Mouse (Mus musculus): Measurements from ENCODE around the gene Trpv1.

The Trpv1 gene

DNA sequence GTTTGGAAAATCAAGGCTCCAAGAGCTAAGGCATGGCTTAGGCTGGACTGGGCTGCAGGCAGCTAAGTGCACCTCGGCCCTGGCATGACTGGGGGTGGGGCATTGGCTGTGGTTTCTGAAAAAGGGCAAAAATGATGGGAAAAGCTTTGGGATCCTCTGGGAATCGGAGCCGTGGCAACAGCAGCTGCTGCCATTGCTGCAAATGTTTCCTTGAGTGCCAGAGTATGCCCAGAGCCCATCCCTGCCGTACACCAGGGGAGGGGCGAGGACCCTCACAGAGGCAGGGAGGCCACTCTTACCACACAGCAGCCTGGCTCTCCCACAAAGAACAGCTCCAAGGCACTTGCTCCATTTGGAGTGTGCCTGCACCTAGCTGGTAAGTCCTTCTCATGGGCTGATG lies at the start of gene Trpv1:
Gene Trpv1 (plus strand): TSS at position 301 of the 400 bp plus-strand sequence.
- no peak for DNase-seq

DNA sequence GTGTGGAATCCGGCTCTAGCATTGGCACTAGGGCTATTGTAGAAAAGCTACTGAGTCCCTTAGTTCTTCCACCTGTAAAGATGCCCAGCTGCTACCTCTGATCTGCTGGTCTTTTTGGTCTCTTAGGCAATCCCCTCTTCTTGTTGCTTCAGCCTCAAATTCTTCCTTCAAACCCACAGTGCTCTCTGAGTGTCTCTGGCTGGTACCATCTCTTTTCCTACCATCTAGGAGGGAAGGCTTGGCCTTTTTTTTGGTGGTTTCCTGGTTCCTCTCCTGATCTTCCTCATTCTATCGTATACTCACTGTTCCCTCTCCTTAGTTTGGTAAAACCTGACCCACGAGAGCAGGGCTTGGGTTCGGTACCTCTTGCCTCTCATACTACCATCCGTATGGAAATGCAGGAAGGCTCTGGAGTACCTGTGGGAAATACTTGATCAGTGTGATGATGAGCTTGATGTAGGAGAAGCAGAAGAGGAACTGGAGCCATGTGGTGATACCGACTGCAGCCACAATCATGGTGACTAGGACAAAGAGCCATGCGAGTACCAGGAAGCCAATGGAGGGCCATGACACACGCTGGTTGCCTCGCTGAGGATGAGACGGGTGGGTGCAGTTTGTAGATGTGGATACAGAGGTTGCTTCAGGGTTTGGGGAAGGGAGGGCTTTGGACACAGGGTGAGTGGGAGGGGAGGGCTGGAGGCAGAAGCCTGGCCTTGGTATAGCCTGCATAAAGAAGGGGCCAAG lies 48.0 kb upstream of the Trpv1 start:
- no peak for DNase-seq

GRCm38 (mm10) chr11:73187231-73187630 lies 46.9 kb upstream of the Trpv1 start:
- no peak for DNase-seq

- peak; percentile 48 for DNase-seq
Observed at GRCm38 (mm10) chr11:73193047-73193446, 41.0 kb upstream of the Trpv1 start.

GRCm38 (mm10) chr11:73194444-73194843 lies 39.6 kb upstream of the Trpv1 start:
- DNase-seq: no peak

GRCm38 (mm10) chr11:73198190-73198589 lies 35.9 kb upstream of the Trpv1 start:
- DNase-seq: no peak

DNA sequence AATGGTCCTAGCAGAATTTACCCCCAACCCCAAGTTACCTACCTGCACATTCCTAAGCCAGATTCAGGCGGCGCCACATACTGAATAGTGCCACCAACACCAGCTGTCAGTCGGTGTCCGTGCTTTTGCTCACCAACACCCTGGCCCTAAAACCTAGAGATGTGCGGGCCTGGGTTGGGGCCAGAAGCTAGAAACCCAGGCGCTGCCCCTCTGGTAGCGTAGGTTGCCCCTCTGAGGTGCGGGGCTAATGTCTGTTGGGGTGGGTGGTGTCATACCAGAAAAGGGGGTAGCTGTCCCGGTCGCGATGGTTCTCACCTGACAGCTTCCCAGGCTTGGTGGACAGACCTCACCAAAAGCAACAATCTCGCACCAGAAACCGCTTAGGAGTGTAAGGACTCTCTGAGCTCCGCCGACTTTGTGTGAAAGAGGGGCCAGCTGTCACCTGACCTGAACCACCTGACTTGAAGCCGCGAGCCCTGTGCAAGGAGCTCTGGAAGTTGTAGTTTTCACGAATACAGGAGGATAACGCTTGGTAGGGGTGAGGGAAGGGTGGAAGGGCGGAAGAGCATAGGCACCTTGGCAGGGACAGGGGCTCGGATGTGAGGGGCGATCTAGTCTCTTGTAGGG lies 35.4 kb upstream of the Trpv1 start, which contains the start of gene Ctns:
Gene Ctns (minus strand): TSS at position 440 of the 627 bp plus-strand sequence.
- DNase-seq: peak; percentile 84

DNA sequence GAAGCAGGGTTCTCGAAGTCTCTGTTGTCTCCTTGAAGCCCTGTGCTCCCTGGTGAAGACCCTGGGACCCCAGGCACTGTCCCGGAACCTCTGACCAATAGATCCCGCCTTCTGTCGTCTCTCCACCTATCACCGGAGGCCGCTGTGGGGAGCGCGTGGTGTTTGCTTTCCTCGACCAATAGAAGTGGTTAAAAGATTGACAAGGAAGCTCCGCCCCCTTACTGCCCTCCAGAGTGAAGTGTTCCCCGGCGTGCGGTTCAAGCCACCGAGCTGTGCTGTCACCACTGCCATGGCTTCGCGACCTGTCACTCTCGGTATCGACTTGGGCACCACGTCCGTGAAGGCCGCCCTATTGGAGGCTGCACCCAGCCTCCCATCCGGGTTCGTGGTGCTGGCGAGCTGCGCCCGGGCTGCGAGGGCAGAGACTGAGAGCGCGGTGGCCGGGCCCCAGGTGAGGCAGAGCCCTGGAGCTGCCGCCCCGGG lies 34.8 kb upstream of the Trpv1 start, which contains the start of gene Shpk:
Gene Shpk (plus strand): TSS at position 231 of the 483 bp plus-strand sequence.
- DNase-seq: peak; percentile 94

- no peak for DNase-seq
Observed at GRCm38 (mm10) chr11:73199879-73200278, 34.2 kb upstream of the Trpv1 start.

DNA sequence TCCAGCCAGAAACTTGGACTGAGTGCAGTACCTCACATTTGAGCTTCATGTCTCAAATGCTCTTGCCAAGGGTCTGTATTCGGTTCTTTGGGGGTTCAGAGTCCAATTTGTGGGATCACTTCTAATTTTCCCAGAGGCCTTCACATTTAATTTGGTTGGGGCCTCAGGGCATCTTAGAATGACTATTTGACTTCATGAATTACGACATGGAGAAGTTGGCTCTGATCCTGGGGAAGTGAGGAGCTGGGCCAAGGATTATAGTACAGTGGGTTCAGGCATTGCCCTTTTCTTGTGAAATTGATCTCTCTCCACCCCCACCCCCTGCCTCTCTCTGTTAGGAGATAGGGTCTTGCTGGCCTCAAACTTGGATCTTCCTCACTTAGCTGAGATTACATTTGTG lies 33.1 kb upstream of the Trpv1 start:
- DNase-seq: no peak

GRCm38 (mm10) chr11:73201597-73201996 lies 32.5 kb upstream of the Trpv1 start:
- DNase-seq: no peak

GRCm38 (mm10) chr11:73203895-73204294 lies 30.2 kb upstream of the Trpv1 start:
- no peak for DNase-seq

- DNase-seq: no peak
Observed at GRCm38 (mm10) chr11:73205194-73205593, 28.9 kb upstream of the Trpv1 start.

GRCm38 (mm10) chr11:73207621-73208020 lies 26.5 kb upstream of the Trpv1 start:
- DNase-seq: no peak

- no peak for DNase-seq
Observed at GRCm38 (mm10) chr11:73213956-73214355, 20.1 kb upstream of the Trpv1 start.

DNA sequence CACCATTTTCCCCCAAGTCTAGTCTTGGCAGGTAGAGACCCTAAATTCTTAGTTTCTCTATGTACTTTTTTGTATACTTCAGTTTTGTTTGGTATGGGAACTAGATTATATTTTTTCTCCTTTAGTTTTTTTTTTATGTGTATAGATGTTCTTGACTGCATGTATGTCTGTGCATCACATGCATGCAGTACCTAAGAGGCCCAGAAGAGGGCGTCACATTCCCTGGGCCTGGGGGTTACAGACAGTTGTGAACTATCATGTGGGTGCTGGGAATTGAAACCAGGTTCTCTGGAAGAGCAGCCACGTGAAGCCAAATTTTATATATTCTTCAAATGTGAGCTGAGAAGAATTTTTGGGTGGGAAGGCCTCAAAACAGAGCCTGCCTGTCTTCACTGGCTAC lies 14.4 kb upstream of the Trpv1 start:
- no peak for DNase-seq

GRCm38 (mm10) chr11:73220651-73221050 lies 13.4 kb upstream of the Trpv1 start:
- DNase-seq: no peak

- DNase-seq: no peak
Observed at GRCm38 (mm10) chr11:73222846-73223245, 11.2 kb upstream of the Trpv1 start.

- DNase-seq: no peak
Observed at GRCm38 (mm10) chr11:73223966-73224365, 10.1 kb upstream of the Trpv1 start.

DNA sequence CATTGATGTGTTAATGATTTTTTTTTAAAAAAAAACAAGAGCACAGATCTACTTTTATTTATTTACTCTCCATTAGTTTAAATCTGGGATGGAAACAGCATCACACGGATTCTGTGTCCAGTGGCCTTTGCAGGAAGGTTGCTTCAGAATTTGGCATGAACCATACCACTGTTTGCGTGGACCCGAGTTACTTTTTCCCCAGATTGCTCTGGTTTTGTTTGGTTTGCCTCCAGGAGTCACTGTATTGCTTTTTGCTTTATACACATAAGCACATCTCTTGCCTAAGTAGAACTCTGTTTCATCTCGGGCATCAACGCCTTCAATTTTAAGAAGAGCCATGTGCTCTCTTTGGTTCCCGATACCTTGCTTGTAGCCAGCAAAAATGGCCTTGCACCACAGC lies 8.2 kb upstream of the Trpv1 start:
- no peak for DNase-seq

DNA sequence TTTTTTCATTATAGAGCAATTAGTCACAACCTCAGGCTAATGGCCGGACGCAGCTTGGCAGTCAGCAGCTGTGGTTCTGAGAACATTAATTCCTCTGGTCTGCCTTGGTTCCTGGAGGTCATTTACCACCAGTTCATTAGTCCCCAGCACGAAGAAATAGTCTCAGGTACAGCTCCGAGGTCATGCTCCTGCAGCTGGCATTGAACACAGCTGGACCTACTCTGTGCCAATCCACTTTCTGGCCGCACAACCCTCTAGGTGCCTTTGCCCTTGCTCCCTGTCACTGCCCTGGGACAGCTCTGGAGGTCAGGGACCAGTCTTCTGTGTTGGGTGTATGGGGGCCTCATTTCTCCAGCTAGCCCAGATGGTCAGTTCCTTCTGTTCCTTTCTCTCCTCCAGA lies 5.2 kb upstream of the Trpv1 start:
- DNase-seq: no peak

DNA sequence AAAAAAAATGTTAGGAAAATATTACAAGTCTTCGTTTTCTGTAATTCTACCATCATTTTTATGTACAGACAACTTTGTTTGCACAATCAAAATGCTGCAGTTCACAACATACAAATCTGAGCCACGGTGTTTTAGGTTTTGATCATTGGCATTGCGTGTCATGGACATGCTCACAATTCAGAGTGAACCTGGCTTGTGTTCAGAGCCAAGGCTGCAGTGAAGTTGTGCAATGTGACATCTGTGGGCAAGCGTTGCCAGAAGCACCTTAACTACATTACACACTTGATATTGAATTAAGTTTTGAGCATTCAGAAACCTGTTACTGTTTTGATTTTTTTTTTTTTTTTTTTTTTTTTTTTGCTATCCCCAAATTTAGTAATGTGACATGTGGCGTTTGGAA lies 4.0 kb upstream of the Trpv1 start:
- DNase-seq: no peak

DNA sequence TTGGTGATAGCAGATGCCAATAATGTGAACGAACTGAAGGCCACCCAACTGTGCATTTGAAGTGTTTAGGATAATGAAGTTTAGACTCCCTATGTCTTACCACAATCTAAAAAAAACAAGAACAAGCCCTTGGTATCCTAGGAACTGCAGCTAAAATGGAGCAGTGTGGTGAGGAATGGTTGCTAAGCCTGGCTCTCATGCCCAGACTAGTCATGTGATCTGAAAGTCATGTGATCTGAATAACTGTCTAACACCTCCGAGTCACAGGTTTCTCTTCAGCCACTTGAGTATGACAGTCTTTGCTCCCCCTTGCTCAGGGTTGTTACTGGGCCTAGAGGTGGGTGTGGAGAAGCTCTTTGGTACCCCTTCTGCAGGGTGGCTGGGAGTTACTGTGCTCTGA lies 1.6 kb upstream of the Trpv1 start:
- no peak for DNase-seq

GRCm38 (mm10) chr11:73235990-73236701 lies 2.1 kb downstream of the Trpv1 start:
- no peak for DNase-seq
